8 mouse cellular contexts compared by ENCODE assay signal in genomic region chr9:57643856-57644180, GRCm38 (mm10). TPM values are rescaled to one million over a fixed set of nuclear protein-coding genes. Genes with fewer than 3 reads are reported as not detected.
A peak's percentile ranks its signal among the peaks of the same experiment; 100 is the strongest.
DNase-seq lines count a peak whose midpoint lies in the region; ATAC-seq and TF ChIP-seq lines count a peak whose summit lies in the region.

No protein-coding gene starts in this region.

- H3K27me3 ChIP-seq in kidney, embryonic 15.5 days, result no peaks in the 10 kb centered on the region
- H3K27me3 ChIP-seq in forebrain, embryonic 13.5 days, result no peaks in the 10 kb centered on the region
- no peaks in the 10 kb centered on the region for H3K27me3 ChIP-seq in limb, embryonic 15.5 days
- no peaks in the 10 kb centered on the region for H3K27me3 ChIP-seq in midbrain, postnatal 0 days (ENCODE audit: insufficient read depth, low read length)

- H3K27ac ChIP-seq in kidney, embryonic 15.5 days, result peak overlapping the region; percentile 64
- H3K27ac ChIP-seq in forebrain, embryonic 13.5 days, result no peak overlapping the region
- peak overlapping the region; percentile 27; the same call in 1 of the 2 replicates for H3K27ac ChIP-seq in limb, embryonic 15.5 days
- H3K27ac ChIP-seq in midbrain, postnatal 0 days (ENCODE audit: low read depth, low read length), result no peak overlapping the region

- peak overlapping the region; percentile 95 for H3K4me3 ChIP-seq in kidney, embryonic 15.5 days (replicated peaks)
- H3K4me3 ChIP-seq in forebrain, embryonic 13.5 days, result peak overlapping the region; percentile 98
- peak overlapping the region; percentile 94 for H3K4me3 ChIP-seq in limb, embryonic 15.5 days
- peak overlapping the region; percentile 93 for H3K4me3 ChIP-seq in midbrain, postnatal 0 days (ENCODE audit: low read depth, low read length)

- ATAC-seq in kidney, embryonic 15.5 days (replicated peaks; ENCODE audit: low FRiP score), result no peak
- ATAC-seq in forebrain, embryonic 13.5 days, result no peak
- ATAC-seq in limb, embryonic 15.5 days (ENCODE audit: insufficient number of reproducible peaks, low FRiP score, low TSS enrichment, low read depth), result no peak
- ATAC-seq in midbrain, postnatal 0 days (ENCODE audit: low FRiP score), result no peak
- ATAC-seq in cerebellum, adult (ENCODE audit: insufficient number of reproducible peaks, low FRiP score, low TSS enrichment), result no peak

- H3K36me3 ChIP-seq in kidney, embryonic 15.5 days, result peaks cover 9% of the 10 kb centered on the region
- peaks cover 10% of the 10 kb centered on the region; the same call in 1 of the 2 replicates for H3K36me3 ChIP-seq in forebrain, embryonic 13.5 days (ENCODE audit: poor library complexity, severe bottlenecking)
- peaks cover 11% of the 10 kb centered on the region; the same call in 1 of the 2 replicates for H3K36me3 ChIP-seq in limb, embryonic 15.5 days
- H3K36me3 ChIP-seq in midbrain, postnatal 0 days (ENCODE audit: insufficient read depth, low read length), result peaks cover 11% of the 10 kb centered on the region; the same call in 1 of the 2 replicates

- no peak for TF ChIP-seq CTCF in midbrain, postnatal 0 days (IDR thresholded peaks at IDR 0.05)

- DNase-seq in kidney, adult 11 months, result no peak
- DNase-seq in midbrain, postnatal 0 days (ENCODE audit: low spot score), result no peak
- no peak for DNase-seq in left cerebral cortex, adult 8-10 months (ENCODE audit: low spot score in 2 of 2)
- DNase-seq in testis, postnatal 10 days (ENCODE audit: low spot score), result no peak

- 25% methylated on average over 7 of the region's 7 CpGs for WGBS in kidney, embryonic 15.5 days
- WGBS in forebrain, embryonic 13.5 days, result 71% methylated on average over 7 of the region's 7 CpGs
- 29% methylated on average over 7 of the region's 7 CpGs for WGBS in limb, embryonic 15.5 days
- 57% methylated on average over 7 of the region's 7 CpGs for WGBS in midbrain, postnatal 0 days

- peaks cover 65% of the 10 kb centered on the region for H3K4me1 ChIP-seq in kidney, embryonic 15.5 days
- peaks cover 61% of the 10 kb centered on the region for H3K4me1 ChIP-seq in forebrain, embryonic 13.5 days
- H3K4me1 ChIP-seq in limb, embryonic 15.5 days, result peaks cover 60% of the 10 kb centered on the region
- H3K4me1 ChIP-seq in midbrain, postnatal 0 days (ENCODE audit: insufficient read depth, low read length), result peaks cover 37% of the 10 kb centered on the region

- H3K9me3 ChIP-seq in kidney, embryonic 15.5 days (replicated peaks), result no peaks in the 10 kb centered on the region
- no peaks in the 10 kb centered on the region for H3K9me3 ChIP-seq in forebrain, embryonic 13.5 days (replicated peaks)
- H3K9me3 ChIP-seq in limb, embryonic 15.5 days, result no peaks in the 10 kb centered on the region
- no peaks in the 10 kb centered on the region for H3K9me3 ChIP-seq in midbrain, postnatal 0 days (ENCODE audit: low read length)

- H3K4me2 ChIP-seq in kidney, embryonic 15.5 days, result peak overlapping the region; percentile 92
- peak overlapping the region; percentile 83 for H3K4me2 ChIP-seq in forebrain, embryonic 13.5 days
- H3K4me2 ChIP-seq in limb, embryonic 15.5 days, result peak overlapping the region; percentile 83
- peak overlapping the region; percentile 74 for H3K4me2 ChIP-seq in midbrain, postnatal 0 days (ENCODE audit: low read depth, low read length, poor library complexity, severe bottlenecking)

- peak overlapping the region; percentile 100 for H3K9ac ChIP-seq in kidney, embryonic 15.5 days
- H3K9ac ChIP-seq in forebrain, embryonic 13.5 days, result peak overlapping the region; percentile 98
- H3K9ac ChIP-seq in limb, embryonic 15.5 days, result peak overlapping the region; percentile 100
- H3K9ac ChIP-seq in midbrain, postnatal 0 days (replicated peaks; ENCODE audit: low read length, poor library complexity, severe bottlenecking), result peak overlapping the region; percentile 100

RNA-seq across cellular contexts. Expression of gene Csk, which starts 9.6 kb away (rescaled TPM):
- 27.2 and 27.9 TPM in 2 replicates for polyA plus RNA-seq in kidney, embryonic 15.5 days (2015; fragmentation: Nextera tagmentation; extraction: Ambion mirVana)
- 35.0 and 39.8 TPM in 2 replicates for polyA plus RNA-seq in forebrain, embryonic 13.5 days (2015; fragmentation: Nextera tagmentation; extraction: Ambion mirVana)
- 24.2 and 29.0 TPM in 2 replicates for polyA plus RNA-seq in limb, embryonic 15.5 days (2015; fragmentation: Nextera tagmentation; extraction: Ambion mirVana)
- 133 and 152 TPM in 2 replicates for total RNA-seq in midbrain, postnatal 0 days (2014; rRNA removed)
- polyA plus RNA-seq in midbrain, postnatal 0 days (2015; fragmentation: Nextera tagmentation; extraction: Ambion mirVana), result 42.4 and 45.5 TPM in 2 replicates
- 10 to 100 TPM; 36.0 to 44.4 (median 41.6) TPM for total RNA-seq in left cerebral cortex, adult 8-10 months (2022)

RNA-seq across cellular contexts. Expression of gene Lman1l, which starts 23.2 kb away (rescaled TPM):
- not detected in 2 replicates for polyA plus RNA-seq in kidney, embryonic 15.5 days (2015; fragmentation: Nextera tagmentation; extraction: Ambion mirVana)
- not detected in 2 replicates for polyA plus RNA-seq in forebrain, embryonic 13.5 days (2015; fragmentation: Nextera tagmentation; extraction: Ambion mirVana)
- polyA plus RNA-seq in limb, embryonic 15.5 days (2015; fragmentation: Nextera tagmentation; extraction: Ambion mirVana), result not detected in 2 replicates
- not detected in 2 replicates for total RNA-seq in midbrain, postnatal 0 days (2014; rRNA removed)
- polyA plus RNA-seq in midbrain, postnatal 0 days (2015; fragmentation: Nextera tagmentation; extraction: Ambion mirVana), result 0.10 TPM in 1 of 2 replicates, not detected in the other
- not detected for total RNA-seq in left cerebral cortex, adult 8-10 months (2022)

RNA-seq across cellular contexts. Expression of gene Cplx3, which starts 37.7 kb away (rescaled TPM):
- polyA plus RNA-seq in kidney, embryonic 15.5 days (2015; fragmentation: Nextera tagmentation; extraction: Ambion mirVana), result not detected in 2 replicates
- polyA plus RNA-seq in forebrain, embryonic 13.5 days (2015; fragmentation: Nextera tagmentation; extraction: Ambion mirVana), result not detected in 2 replicates
- polyA plus RNA-seq in limb, embryonic 15.5 days (2015; fragmentation: Nextera tagmentation; extraction: Ambion mirVana), result 0.36 TPM in 1 of 2 replicates, not detected in the other
- 0.09 TPM in 1 of 2 replicates, not detected in the other for total RNA-seq in midbrain, postnatal 0 days (2014; rRNA removed)
- polyA plus RNA-seq in midbrain, postnatal 0 days (2015; fragmentation: Nextera tagmentation; extraction: Ambion mirVana), result 1.9 and 2.2 TPM in 2 replicates
- total RNA-seq in left cerebral cortex, adult 8-10 months (2022), result 10 to 100 TPM; 15.3 to 21.3 (median 19.1) TPM

RNA-seq across cellular contexts. Expression of gene Cyp1a2, which starts 39.7 kb away (rescaled TPM):
- polyA plus RNA-seq in kidney, embryonic 15.5 days (2015; fragmentation: Nextera tagmentation; extraction: Ambion mirVana), result not detected in 2 replicates
- not detected in 2 replicates for polyA plus RNA-seq in forebrain, embryonic 13.5 days (2015; fragmentation: Nextera tagmentation; extraction: Ambion mirVana)
- not detected in 2 replicates for polyA plus RNA-seq in limb, embryonic 15.5 days (2015; fragmentation: Nextera tagmentation; extraction: Ambion mirVana)
- total RNA-seq in midbrain, postnatal 0 days (2014; rRNA removed), result not detected in 2 replicates
- not detected in 2 replicates for polyA plus RNA-seq in midbrain, postnatal 0 days (2015; fragmentation: Nextera tagmentation; extraction: Ambion mirVana)
- not detected for total RNA-seq in left cerebral cortex, adult 8-10 months (2022)

RNA-seq across cellular contexts. Expression of gene Cyp1a1, which starts 43.9 kb away (rescaled TPM):
- polyA plus RNA-seq in kidney, embryonic 15.5 days (2015; fragmentation: Nextera tagmentation; extraction: Ambion mirVana), result 0.08 and 0.22 TPM in 2 replicates
- polyA plus RNA-seq in forebrain, embryonic 13.5 days (2015; fragmentation: Nextera tagmentation; extraction: Ambion mirVana), result 0.06 TPM in 1 of 2 replicates, not detected in the other
- 0.08 TPM in 1 of 2 replicates, not detected in the other for polyA plus RNA-seq in limb, embryonic 15.5 days (2015; fragmentation: Nextera tagmentation; extraction: Ambion mirVana)
- total RNA-seq in midbrain, postnatal 0 days (2014; rRNA removed), result 0.28 TPM in 1 of 2 replicates, not detected in the other
- polyA plus RNA-seq in midbrain, postnatal 0 days (2015; fragmentation: Nextera tagmentation; extraction: Ambion mirVana), result 0.09 TPM in 2 replicates
- total RNA-seq in left cerebral cortex, adult 8-10 months (2022), result under 1 TPM; 0.14 to 0.25 (median 0.19) TPM

Comparison
In these comparisons a context has a peak if more than half of its experiments do, and no peak if none do; other contexts are left out.
1. H3K27ac ChIP-seq: peak in kidney, embryonic 15.5 days (single experiment) and limb, embryonic 15.5 days (single experiment); none in forebrain, embryonic 13.5 days (single experiment) and midbrain, postnatal 0 days (single experiment).
2. Peak in every context shown above with its lines, with median percentiles within 50 percentile points of each other: H3K4me2 ChIP-seq, H3K4me3 ChIP-seq and H3K9ac ChIP-seq.